Mouse (Mus musculus) liver, embryonic 16.5 days (tissue): ENCODE data around the gene Thoc2. TPM values are rescaled to one million over a fixed set of nuclear protein-coding genes. Genes with fewer than 3 reads are reported as not detected.

Source experiments
- ATAC-seq: fragments of 200-750 bp; cut with Nextera tagmentation; 2 replicates; pipeline ENCODE4 v1.8.0; 2017; ENCODE audit warnings: low read depth, mild to moderate bottlenecking, moderate number of reproducible peaks, moderate library complexity
- H3K27ac ChIP-seq: fragments of 300-500 bp; sonication (generic); 2 replicates; pipeline ENCODE4 v1.5.1; 2014; ENCODE audit warnings: mild to moderate bottlenecking, low read length
- H3K27me3 ChIP-seq: fragments of 300-500 bp; sonication (generic); 2 replicates; pipeline ENCODE4 v1.6.1; 2014; ENCODE audit warnings: low read depth, low read length, mixed read lengths; ENCODE audit not compliant: control insufficient read depth, insufficient read depth
- H3K36me3 ChIP-seq: fragments of 300-500 bp; sonication (generic); 2 replicates; pipeline ENCODE4 v1.6.1; 2014; ENCODE audit warnings: mild to moderate bottlenecking; ENCODE audit not compliant: control insufficient read depth, insufficient read depth
- H3K4me1 ChIP-seq: fragments of 300-500 bp; sonication (generic); 2 replicates; pipeline ENCODE4 v1.6.1; 2014; ENCODE audit warnings: low read depth, low read length, mixed read lengths; ENCODE audit not compliant: control insufficient read depth
- H3K4me2 ChIP-seq: fragments of 300-500 bp; sonication (generic); 2 replicates; pipeline ENCODE4 v1.6.1; 2014; ENCODE audit warnings: low read depth, low read length, mixed read lengths
- H3K4me3 ChIP-seq: fragments of 300-500 bp; sonication (generic); 2 replicates; pipeline ENCODE4 v1.5.1; 2014; ENCODE audit warnings: low read depth, mild to moderate bottlenecking, low read length
- H3K9ac ChIP-seq: fragments of 300-500 bp; sonication (generic); 2 replicates; pipeline ENCODE4 v1.6.1; 2014; ENCODE audit warnings: low read depth, low read length
- H3K9me3 ChIP-seq: fragments of 300-500 bp; sonication (generic); replicated peaks from 2 replicates; pipeline ENCODE4 v1.6.1; 2016; ENCODE audit warnings: low read length; ENCODE audit not compliant: control insufficient read depth
- WGBS: fragments of 180-500 bp; shearing (Covaris S2); extraction: QIAGEN DNeasy Blood & Tissue Kit; methylation state at CpG from one replicate; pipeline ENCODE4 v1.1.7; 2014; ENCODE audit not compliant: insufficient replicate concordance; 5-methylcytosine and 5-hydroxymethylcytosine counted together
- microRNA-seq: library from miRNA; unstranded; fragments of <30 nt; microRNA quantifications from one replicate; pipeline ENCODE4, GENCODE M21; 2016
- polyA plus RNA-seq: library from polyadenylated mRNA; unstranded; fragments of >200 nt; fragmentation: Nextera tagmentation; extraction: Ambion mirVana; gene quantifications from 2 replicates; pipeline ENCODE4 v1.2.1, GENCODE M21; 2015

Thoc2 gene
- polyA plus RNA-seq, 1 experiment from 2014 or later = 26.4 TPM

- Histone ChIP-seq H3K4me3 (peak overlapping the region; percentile 78), H3K4me2 (peak overlapping the region; percentile 60), H3K4me1 (peaks cover 4% of the 10 kb centered on the region; the same call in 1 of the 2 replicates), H3K27me3 (no peaks in the 10 kb centered on the region), H3K9ac (peak overlapping the region; percentile 81), H3K27ac (peak overlapping the region; percentile 87), H3K9me3 (no peaks in the 10 kb centered on the region), H3K36me3 (no peaks in the 10 kb centered on the region)
- WGBS = 10% methylated on average over 24 of the region's 24 CpGs
- peak; percentile 28 for ATAC-seq
Measured at GRCm38 (mm10) chrX:41910981-41911380, 9.5 kb downstream of the Thoc2 start.

GRCm38 (mm10) chrX:41910471-41910870, 10.0 kb downstream of the Thoc2 start:
- peaks cover 4% of the 10 kb centered on the region; the same call in 1 of the 2 replicates for H3K4me1 ChIP-seq
- 11% methylated on average over 9 of the region's 9 CpGs for WGBS
- H3K27me3 ChIP-seq = no peaks in the 10 kb centered on the region
- H3K9ac ChIP-seq = peak overlapping the region; percentile 81
- no peak for ATAC-seq
- no peaks in the 10 kb centered on the region for H3K36me3 ChIP-seq
- peak overlapping the region; percentile 60 for H3K4me2 ChIP-seq
- peak overlapping the region; percentile 78 for H3K4me3 ChIP-seq
- no peak overlapping the region for H3K27ac ChIP-seq
- H3K9me3 ChIP-seq = no peaks in the 10 kb centered on the region

- no peaks in the 10 kb centered on the region for H3K9me3 ChIP-seq
- H3K9ac ChIP-seq = no peak overlapping the region
- no peaks in the 10 kb centered on the region for H3K36me3 ChIP-seq
- H3K4me2 ChIP-seq = no peak overlapping the region
- H3K27ac ChIP-seq = no peak overlapping the region
- 38% methylated on average over 4 of the region's 4 CpGs for WGBS
- no peak overlapping the region for H3K4me3 ChIP-seq
- no peaks in the 10 kb centered on the region for H3K27me3 ChIP-seq
- no peak for ATAC-seq
- no peaks in the 10 kb centered on the region for H3K4me1 ChIP-seq
Measured at GRCm38 (mm10) chrX:41884759-41885505, 35.5 kb downstream of the Thoc2 start.

GRCm38 (mm10) chrX:41876581-41876980, 43.9 kb downstream of the Thoc2 start:
- H3K4me1 ChIP-seq = no peaks in the 10 kb centered on the region
- WGBS = 72% methylated on average over 2 of the region's 2 CpGs
- no peaks in the 10 kb centered on the region for H3K27me3 ChIP-seq
- no peak overlapping the region for H3K4me3 ChIP-seq
- ATAC-seq = no peak
- no peak overlapping the region for H3K9ac ChIP-seq
- no peak overlapping the region for H3K27ac ChIP-seq
- H3K9me3 ChIP-seq = no peaks in the 10 kb centered on the region
- H3K4me2 ChIP-seq = no peak overlapping the region
- no peaks in the 10 kb centered on the region; the same call in 1 of the 2 replicates for H3K36me3 ChIP-seq

- Histone ChIP-seq H3K27ac (no peak overlapping the region), H3K4me1 (no peaks in the 10 kb centered on the region), H3K9me3 (no peaks in the 10 kb centered on the region), H3K4me2 (no peak overlapping the region), H3K4me3 (no peak overlapping the region), H3K36me3 (no peaks in the 10 kb centered on the region), H3K9ac (no peak overlapping the region), H3K27me3 (no peaks in the 10 kb centered on the region)
- ATAC-seq = no peak
Measured at GRCm38 (mm10) chrX:41837823-41838222, 82.7 kb downstream of the Thoc2 start.

- Histone ChIP-seq H3K9me3 (no peaks in the 10 kb centered on the region), H3K27me3 (no peaks in the 10 kb centered on the region), H3K36me3 (no peaks in the 10 kb centered on the region), H3K27ac (no peak overlapping the region), H3K4me2 (no peak overlapping the region), H3K4me1 (no peaks in the 10 kb centered on the region), H3K9ac (no peak overlapping the region), H3K4me3 (no peak overlapping the region)
- no peak for ATAC-seq
Measured at GRCm38 (mm10) chrX:41805592-41805991, 114.9 kb downstream of the Thoc2 start.

- 71% methylated on average over 6 of the region's 6 CpGs for WGBS
- H3K27me3 ChIP-seq = no peaks in the 10 kb centered on the region
- no peaks in the 10 kb centered on the region for H3K9me3 ChIP-seq
- ATAC-seq = no peak
- H3K4me2 ChIP-seq = no peak overlapping the region
- H3K4me1 ChIP-seq = no peaks in the 10 kb centered on the region
- no peak overlapping the region for H3K27ac ChIP-seq
- H3K36me3 ChIP-seq = no peaks in the 10 kb centered on the region
- no peak overlapping the region for H3K4me3 ChIP-seq
- no peak overlapping the region for H3K9ac ChIP-seq
Measured at GRCm38 (mm10) chrX:41793303-41793702, 127.2 kb downstream of the Thoc2 start.

Small RNAs within 50 kb of the gene (microRNA-seq; reads per million reads assigned to microRNA genes)
- not detected for gene Gm44490

Other genes starting within 250 kb of the Thoc2 start
- gene Xiap, start 139.0 kb upstream of the Thoc2 start, polyA plus RNA-seq = 6.8 and 6.9 TPM in 2 replicates
- gene Stag2, start 228.6 kb upstream of the Thoc2 start, polyA plus RNA-seq = 28.6 and 31.7 TPM in 2 replicates